Comparison of ENCODE assay signal across 9 mouse cellular contexts in the genomic region with DNA sequence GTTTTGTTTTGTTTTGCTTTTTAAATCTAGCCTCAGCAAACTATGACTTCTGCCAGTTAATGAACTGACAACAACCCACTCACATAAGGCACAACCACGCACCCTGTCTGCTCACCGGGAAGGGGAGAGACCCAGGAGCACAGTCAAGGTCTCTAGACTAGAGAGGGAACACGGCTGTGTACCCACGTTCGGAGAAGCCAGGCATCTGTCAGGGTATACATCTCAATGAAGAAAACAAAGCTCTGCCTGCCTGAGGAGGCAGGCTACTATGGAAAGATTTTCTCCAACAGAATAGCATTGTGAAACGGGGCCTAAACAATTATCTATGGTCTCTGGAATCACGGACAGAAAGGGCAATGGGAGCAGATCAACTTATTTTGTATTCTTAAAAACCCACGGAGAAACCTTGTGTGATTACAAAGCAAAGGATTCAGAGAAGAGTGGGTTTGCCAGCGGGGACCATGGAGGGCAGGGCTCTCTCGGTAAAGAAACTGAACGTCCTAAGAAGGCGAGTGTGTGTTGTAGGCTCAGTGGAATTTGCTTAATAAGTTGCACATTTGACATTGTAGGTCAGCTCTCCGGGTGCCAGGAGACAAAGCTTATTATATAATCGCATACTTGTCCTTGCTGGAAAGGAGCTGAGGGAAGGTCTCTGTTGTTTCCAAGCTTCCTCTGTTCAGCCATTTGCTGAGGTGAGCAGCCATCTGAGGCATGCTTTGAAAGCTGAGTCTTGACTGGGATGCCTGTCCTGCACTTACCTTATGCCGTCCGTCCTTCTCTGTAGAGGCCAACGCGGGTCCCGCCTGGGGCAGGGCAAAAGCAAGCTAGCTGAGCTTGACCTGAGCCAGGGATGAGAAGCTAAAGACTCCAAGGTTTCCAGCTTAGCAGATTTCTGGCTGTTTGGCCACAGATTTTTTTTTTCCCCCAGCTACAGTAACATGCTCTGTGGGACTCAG. TPM values are rescaled to one million over a fixed set of nuclear protein-coding genes. Genes with fewer than 3 reads are reported as not detected.
DNase-seq lines count a peak whose midpoint lies in the region; ATAC-seq and TF ChIP-seq lines count a peak whose summit lies in the region.
"Had no signal": no experiment of that assay in that cellular context is flagged by ENCODE, and none has a peak within 500 bp of the region (broad histone marks: within the 10 kb centered on the region; RNA-seq: fewer than 3 reads in every experiment).

No protein-coding gene starts in this region.

- H3K4me3 ChIP-seq in heart, embryonic 10.5 days: no peak overlapping the region
- H3K4me3 ChIP-seq in midbrain, embryonic 10.5 days: no peak overlapping the region
- H3K4me3 ChIP-seq in midbrain, postnatal 0 days (ENCODE audit: low read depth, low read length): no peak overlapping the region
- H3K4me3 ChIP-seq in intestine, embryonic 15.5 days (replicated peaks): no peak overlapping the region

- no peak for TF ChIP-seq CTCF in midbrain, postnatal 0 days (IDR thresholded peaks at IDR 0.05)

- H3K4me2 ChIP-seq in midbrain, postnatal 0 days (ENCODE audit: low read depth, low read length, poor library complexity, severe bottlenecking): no peak overlapping the region
- no peak overlapping the region for H3K4me2 ChIP-seq in intestine, embryonic 15.5 days (replicated peaks)

- H3K27ac ChIP-seq in heart, embryonic 10.5 days: peak overlapping the region; percentile 22; the same call in 1 of the 2 replicates
- peak overlapping the region; percentile 70 for H3K27ac ChIP-seq in midbrain, embryonic 10.5 days (replicated peaks)
- no peak overlapping the region for H3K27ac ChIP-seq in midbrain, postnatal 0 days (ENCODE audit: low read depth, low read length)
- H3K27ac ChIP-seq in intestine, embryonic 15.5 days: no peak overlapping the region

- peaks cover 4% of the 10 kb centered on the region; the same call in 1 of the 2 replicates for H3K4me1 ChIP-seq in heart, embryonic 10.5 days
- peaks cover 22% of the 10 kb centered on the region for H3K4me1 ChIP-seq in midbrain, embryonic 10.5 days
- H3K4me1 ChIP-seq in midbrain, postnatal 0 days (ENCODE audit: insufficient read depth, low read length): no peaks in the 10 kb centered on the region
- H3K4me1 ChIP-seq in intestine, embryonic 15.5 days (replicated peaks): no peaks in the 10 kb centered on the region

- H3K9ac ChIP-seq in midbrain, postnatal 0 days (replicated peaks; ENCODE audit: low read length, poor library complexity, severe bottlenecking): no peak overlapping the region
- H3K9ac ChIP-seq in intestine, embryonic 15.5 days: no peak overlapping the region
- H3K9ac ChIP-seq: liver, postnatal 0 days had no signal

- DNase-seq in heart, embryonic 10.5 days (ENCODE audit: low spot score): no peak
- DNase-seq in heart, adult 8-10 months (ENCODE audit: low spot score): no peak
- DNase-seq in midbrain, embryonic 10.5 days (ENCODE audit: low spot score): peak; percentile 23
- no peak for DNase-seq in midbrain, postnatal 0 days (ENCODE audit: low spot score)
- peak; percentile 29 for DNase-seq in gastrocnemius, postnatal 10 days
- DNase-seq in skeletal muscle tissue, adult 2 months (ENCODE audit: low read depth, low spot score): peak; percentile 57
- DNase-seq in right cerebral cortex, postnatal 4 days: no peak
- DNase-seq: liver, postnatal 0 days had no signal

- H3K9me3 ChIP-seq in heart, embryonic 10.5 days: no peaks in the 10 kb centered on the region
- no peaks in the 10 kb centered on the region for H3K9me3 ChIP-seq in midbrain, embryonic 10.5 days (replicated peaks)
- H3K9me3 ChIP-seq in midbrain, postnatal 0 days (ENCODE audit: low read length): no peaks in the 10 kb centered on the region
- no peaks in the 10 kb centered on the region for H3K9me3 ChIP-seq in intestine, embryonic 15.5 days

- no peaks in the 10 kb centered on the region for H3K27me3 ChIP-seq in heart, embryonic 10.5 days (ENCODE audit: insufficient read depth, poor library complexity, severe bottlenecking)
- H3K27me3 ChIP-seq in midbrain, embryonic 10.5 days (ENCODE audit: low read depth, poor library complexity, severe bottlenecking): no peaks in the 10 kb centered on the region
- no peaks in the 10 kb centered on the region for H3K27me3 ChIP-seq in midbrain, postnatal 0 days (ENCODE audit: insufficient read depth, low read length)
- H3K27me3 ChIP-seq in intestine, embryonic 15.5 days (replicated peaks): no peaks in the 10 kb centered on the region

- H3K36me3 ChIP-seq in heart, embryonic 10.5 days: peaks cover 10% of the 10 kb centered on the region
- H3K36me3 ChIP-seq in midbrain, embryonic 10.5 days: peaks cover 10% of the 10 kb centered on the region
- H3K36me3 ChIP-seq in midbrain, postnatal 0 days (ENCODE audit: insufficient read depth, low read length): no peaks in the 10 kb centered on the region
- no peaks in the 10 kb centered on the region for H3K36me3 ChIP-seq in intestine, embryonic 15.5 days

- WGBS in heart, embryonic 10.5 days: 79% methylated on average over 19 of the region's 19 CpGs
- WGBS in midbrain, embryonic 10.5 days: 61% methylated on average over 19 of the region's 19 CpGs
- WGBS in midbrain, postnatal 0 days: 25% methylated on average over 19 of the region's 19 CpGs
- WGBS in intestine, embryonic 15.5 days: 81% methylated on average over 19 of the region's 19 CpGs

- ATAC-seq in midbrain, postnatal 0 days (ENCODE audit: low FRiP score): no peak
- no peak for ATAC-seq in intestine, embryonic 15.5 days
- ATAC-seq: liver, postnatal 0 days had no signal

RNA-seq across cellular contexts. Expression of a gene that starts 51.1 kb away (rescaled TPM):
- 16.8 and 20.0 TPM in 2 replicates for polyA plus RNA-seq in heart, embryonic 10.5 days (2016; fragmentation: Nextera tagmentation; extraction: Ambion mirVana)
- total RNA-seq in heart, adult 8-10 months (2022): 10 to 100 TPM; 17.4 to 32.9 (median 23.8) TPM
- polyA plus RNA-seq in midbrain, embryonic 10.5 days (2016; fragmentation: Nextera tagmentation; extraction: Ambion mirVana): 4.8 and 7.1 TPM in 2 replicates
- total RNA-seq in midbrain, postnatal 0 days (2014; rRNA removed): 18.4 and 20.1 TPM in 2 replicates
- 1.4 and 1.6 TPM in 2 replicates for polyA plus RNA-seq in midbrain, postnatal 0 days (2015; fragmentation: Nextera tagmentation; extraction: Ambion mirVana)
- total RNA-seq in gastrocnemius, postnatal 10 days (2021): 100 to 1,000 TPM; 212 to 274 TPM
- 20.8 and 21.9 TPM in 2 replicates for polyA plus RNA-seq in intestine, embryonic 15.5 days (2015; fragmentation: Nextera tagmentation; extraction: Ambion mirVana)

RNA-seq across cellular contexts. Expression of a gene that starts 54.0 kb away (rescaled TPM):
- polyA plus RNA-seq in heart, embryonic 10.5 days (2016; fragmentation: Nextera tagmentation; extraction: Ambion mirVana): 0.46 and 0.58 TPM in 2 replicates
- total RNA-seq in heart, adult 8-10 months (2022): under 1 TPM; 0.09 to 0.14 (median 0.10) TPM
- polyA plus RNA-seq in midbrain, embryonic 10.5 days (2016; fragmentation: Nextera tagmentation; extraction: Ambion mirVana): 0.15 TPM in 2 replicates
- total RNA-seq in midbrain, postnatal 0 days (2014; rRNA removed): 0.27 and 0.52 TPM in 2 replicates
- polyA plus RNA-seq in midbrain, postnatal 0 days (2015; fragmentation: Nextera tagmentation; extraction: Ambion mirVana): 0.09 and 0.11 TPM in 2 replicates
- total RNA-seq in gastrocnemius, postnatal 10 days (2021): under 1 TPM; 0.23 to 0.38 TPM
- polyA plus RNA-seq in intestine, embryonic 15.5 days (2015; fragmentation: Nextera tagmentation; extraction: Ambion mirVana): 0.28 and 0.35 TPM in 2 replicates
- polyA plus RNA-seq: liver, postnatal 0 days had no signal

Comparison
In these comparisons a context has a peak if more than half of its experiments do, and no peak if none do; other contexts are left out.
1. DNase-seq: peak in midbrain, embryonic 10.5 days (single experiment), gastrocnemius, postnatal 10 days (single experiment) and skeletal muscle tissue, adult 2 months (single experiment); none in heart, embryonic 10.5 days (single experiment), heart, adult 8-10 months (single experiment), midbrain, postnatal 0 days (single experiment) and right cerebral cortex, postnatal 4 days (single experiment).
2. H3K27ac ChIP-seq: peak in heart, embryonic 10.5 days (single experiment) and midbrain, embryonic 10.5 days (single experiment); none in midbrain, postnatal 0 days (single experiment) and intestine, embryonic 15.5 days (single experiment).